Mouse (Mus musculus) kidney, embryonic 14.5 days (tissue): ENCODE data around the gene Cxcl10. TPM values are rescaled to one million over a fixed set of nuclear protein-coding genes. Genes with fewer than 3 reads are reported as not detected.

ENCODE experiments used
- ATAC-seq: fragments of 200-750 bp; cut with Nextera tagmentation; 2 replicates; pipeline ENCODE4 v1.8.0; 2017; ENCODE audit warnings: moderate number of reproducible peaks, mild to moderate bottlenecking, moderate TSS enrichment, moderate library complexity; ENCODE audit not compliant: low FRiP score, low TSS enrichment
- H3K27ac ChIP-seq: fragments of 300-500 bp; sonication (generic); 2 replicates; pipeline ENCODE4 v1.5.1; 2014; ENCODE audit warnings: low read depth, mild to moderate bottlenecking, low read length, moderate library complexity, mixed read lengths
- H3K27me3 ChIP-seq: fragments of 300-500 bp; sonication (generic); 2 replicates; pipeline ENCODE4 v1.6.1; 2014; ENCODE audit warnings: mild to moderate bottlenecking, low read length; ENCODE audit not compliant: control insufficient read depth, insufficient read depth
- H3K36me3 ChIP-seq: fragments of 300-500 bp; sonication (generic); 2 replicates; pipeline ENCODE4 v1.6.1; 2014; ENCODE audit warnings: low read length, mixed read lengths; ENCODE audit not compliant: control insufficient read depth, insufficient read depth
- H3K4me1 ChIP-seq: fragments of 300-500 bp; sonication (generic); 2 replicates; pipeline ENCODE4 v1.6.1; 2014; ENCODE audit warnings: low read length, mixed read lengths; ENCODE audit not compliant: control insufficient read depth, insufficient read depth
- H3K4me2 ChIP-seq: fragments of 300-500 bp; sonication (generic); replicated peaks from 2 replicates; pipeline ENCODE4 v1.6.1; 2014; ENCODE audit warnings: low read depth, mild to moderate bottlenecking, low read length
- H3K4me3 ChIP-seq: fragments of 300-500 bp; sonication (generic); 2 replicates; pipeline ENCODE4 v1.5.1; 2014; ENCODE audit warnings: mild to moderate bottlenecking, low read length
- H3K9ac ChIP-seq: fragments of 300-500 bp; sonication (generic); 2 replicates; pipeline ENCODE4 v1.6.1; 2014; ENCODE audit warnings: low read depth, mild to moderate bottlenecking, low read length, moderate library complexity
- H3K9me3 ChIP-seq: fragments of 300-500 bp; sonication (generic); 2 replicates; pipeline ENCODE4 v1.6.1; 2016; ENCODE audit warnings: low read length; ENCODE audit not compliant: control insufficient read depth
- WGBS: fragments of 180-500 bp; shearing (Covaris S2); extraction: QIAGEN DNeasy Blood & Tissue Kit; methylation state at CpG from one replicate; pipeline ENCODE4 v1.1.7; 2014; 5-methylcytosine and 5-hydroxymethylcytosine counted together
- polyA plus RNA-seq: library from polyadenylated mRNA; unstranded; fragments of >200 nt; fragmentation: Nextera tagmentation; extraction: Ambion mirVana; gene quantifications from 2 replicates; pipeline ENCODE4 v1.2.1, GENCODE M21; 2014

Cxcl10 gene
- polyA plus RNA-seq, 1 experiment from 2014 or later = 0.84 TPM

DNA sequence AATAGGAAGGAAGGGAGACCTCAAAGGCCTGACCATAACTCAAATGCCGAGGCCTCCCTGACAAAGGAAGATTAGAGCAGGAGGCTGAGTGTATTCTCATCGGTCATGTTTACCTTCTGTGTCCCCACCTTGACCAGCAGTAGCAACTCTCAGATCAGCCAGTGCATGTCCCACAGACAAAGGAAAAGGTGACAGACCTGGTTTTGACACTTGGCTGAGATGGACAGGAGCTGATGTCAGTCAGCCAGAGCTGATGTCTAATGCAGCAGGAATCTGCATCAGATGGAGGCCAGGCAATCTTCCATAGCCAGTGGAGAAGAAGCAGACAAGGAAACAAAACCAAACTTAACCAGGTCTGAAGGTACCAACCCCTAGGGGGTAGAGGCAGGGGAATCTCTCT is 23.9 kb upstream of the Cxcl10 start:
- Histone ChIP-seq H3K27me3 (no peaks in the 10 kb centered on the region), H3K27ac (no peak overlapping the region), H3K4me2 (no peak overlapping the region), H3K4me1 (no peaks in the 10 kb centered on the region), H3K9me3 (no peaks in the 10 kb centered on the region), H3K36me3 (no peaks in the 10 kb centered on the region), H3K4me3 (no peak overlapping the region), H3K9ac (no peak overlapping the region)
- WGBS = 41% methylated on average over 2 of the region's 2 CpGs
- no peak for ATAC-seq

- Histone ChIP-seq H3K27ac (no peak overlapping the region), H3K36me3 (no peaks in the 10 kb centered on the region), H3K9me3 (no peaks in the 10 kb centered on the region), H3K4me3 (no peak overlapping the region), H3K4me2 (no peak overlapping the region), H3K4me1 (no peaks in the 10 kb centered on the region), H3K27me3 (no peaks in the 10 kb centered on the region), H3K9ac (no peak overlapping the region)
- ATAC-seq = no peak
- 78% methylated on average over 14 of the region's 14 CpGs for WGBS
Observed at GRCm38 (mm10) chr5:92371361-92371976, 22.8 kb upstream of the Cxcl10 start.

- Histone ChIP-seq H3K4me1 (no peaks in the 10 kb centered on the region), H3K36me3 (no peaks in the 10 kb centered on the region), H3K4me3 (no peak overlapping the region), H3K9ac (no peak overlapping the region), H3K27me3 (no peaks in the 10 kb centered on the region), H3K4me2 (no peak overlapping the region), H3K9me3 (no peaks in the 10 kb centered on the region), H3K27ac (no peak overlapping the region)
- WGBS = 76% methylated on average over 6 of the region's 6 CpGs
- ATAC-seq = no peak
Observed at GRCm38 (mm10) chr5:92370891-92371290, 22.2 kb upstream of the Cxcl10 start.

DNA sequence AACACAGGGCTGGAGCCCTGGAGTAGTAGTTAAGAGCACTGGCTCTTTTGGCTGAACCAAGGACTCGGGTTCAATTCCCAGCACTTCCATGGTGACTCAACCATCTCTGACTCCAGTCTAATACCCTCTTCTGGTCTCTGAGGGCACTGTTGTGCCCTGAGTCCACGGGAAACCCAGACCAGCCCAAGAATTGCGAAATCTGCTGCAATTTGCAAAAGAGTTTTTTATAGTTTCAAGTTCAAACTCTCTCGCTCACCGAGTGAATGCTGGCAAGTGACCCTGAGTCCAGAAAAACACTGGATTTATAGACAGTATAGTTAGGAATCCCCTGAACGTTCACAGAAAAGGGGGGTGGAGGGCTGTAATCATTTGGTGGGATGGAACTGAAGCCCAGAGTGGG is 21.7 kb upstream of the Cxcl10 start:
- Histone ChIP-seq H3K4me1 (no peaks in the 10 kb centered on the region), H3K27ac (no peak overlapping the region), H3K4me3 (no peak overlapping the region), H3K9ac (no peak overlapping the region), H3K9me3 (no peaks in the 10 kb centered on the region), H3K36me3 (no peaks in the 10 kb centered on the region), H3K4me2 (no peak overlapping the region), H3K27me3 (no peaks in the 10 kb centered on the region)
- 79% methylated on average over 6 of the region's 6 CpGs for WGBS
- no peak for ATAC-seq

DNA sequence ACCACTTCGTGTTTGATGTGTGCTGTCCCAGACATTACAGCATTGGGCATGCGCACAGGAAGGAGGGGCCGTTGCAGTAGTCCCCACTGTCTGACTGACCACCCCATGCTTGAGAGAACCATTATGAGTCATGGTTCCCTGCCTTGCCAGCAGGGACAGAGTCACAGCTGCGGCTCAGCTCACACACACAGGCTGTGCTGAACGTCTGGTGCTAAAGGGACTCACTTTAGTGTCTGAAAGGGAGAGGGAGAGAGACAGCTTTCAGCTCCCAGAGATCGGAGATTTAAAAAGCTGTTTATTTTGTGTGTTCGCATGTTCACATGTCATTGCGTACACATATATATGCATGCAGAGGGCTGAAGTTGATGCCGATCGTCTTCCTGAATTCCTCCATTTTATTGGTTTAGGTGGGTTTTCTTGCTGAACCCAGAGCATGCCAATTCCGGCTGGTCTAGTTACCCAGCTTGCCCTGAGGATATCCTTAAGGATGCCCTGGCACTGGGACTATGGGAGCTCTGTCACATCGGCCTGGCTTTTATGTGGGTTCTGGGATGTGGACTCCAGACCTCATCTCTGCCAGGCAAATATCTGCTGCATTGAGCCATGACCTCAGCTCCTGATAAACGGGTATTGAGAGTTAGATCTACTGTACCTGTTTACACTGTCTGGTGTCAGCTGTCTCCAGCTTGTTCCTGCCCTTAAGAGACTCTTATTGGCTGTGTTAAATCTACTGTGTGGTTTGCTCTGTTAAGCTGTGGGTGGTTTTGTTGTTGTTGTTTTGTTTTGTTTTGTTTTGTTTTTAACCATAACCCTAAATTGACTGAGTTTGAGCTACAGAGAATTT is 20.7 kb upstream of the Cxcl10 start:
- Histone ChIP-seq H3K27me3 (no peaks in the 10 kb centered on the region), H3K4me2 (no peak overlapping the region), H3K4me1 (no peaks in the 10 kb centered on the region), H3K4me3 (no peak overlapping the region), H3K9ac (no peak overlapping the region), H3K9me3 (no peaks in the 10 kb centered on the region), H3K36me3 (no peaks in the 10 kb centered on the region), H3K27ac (no peak overlapping the region)
- 69% methylated on average over 13 of the region's 13 CpGs for WGBS
- peak; percentile 66; the same call in 1 of the 2 replicates for ATAC-seq

- no peak overlapping the region for H3K4me2 ChIP-seq
- WGBS = 73% methylated on average over 10 of the region's 10 CpGs
- no peaks in the 10 kb centered on the region for H3K36me3 ChIP-seq
- no peak overlapping the region for H3K27ac ChIP-seq
- ATAC-seq = no peak
- no peaks in the 10 kb centered on the region for H3K9me3 ChIP-seq
- no peak overlapping the region for H3K9ac ChIP-seq
- H3K4me1 ChIP-seq = no peaks in the 10 kb centered on the region
- H3K27me3 ChIP-seq = no peaks in the 10 kb centered on the region
- H3K4me3 ChIP-seq = no peak overlapping the region
Observed at GRCm38 (mm10) chr5:92368392-92368791, 19.7 kb upstream of the Cxcl10 start.

DNA sequence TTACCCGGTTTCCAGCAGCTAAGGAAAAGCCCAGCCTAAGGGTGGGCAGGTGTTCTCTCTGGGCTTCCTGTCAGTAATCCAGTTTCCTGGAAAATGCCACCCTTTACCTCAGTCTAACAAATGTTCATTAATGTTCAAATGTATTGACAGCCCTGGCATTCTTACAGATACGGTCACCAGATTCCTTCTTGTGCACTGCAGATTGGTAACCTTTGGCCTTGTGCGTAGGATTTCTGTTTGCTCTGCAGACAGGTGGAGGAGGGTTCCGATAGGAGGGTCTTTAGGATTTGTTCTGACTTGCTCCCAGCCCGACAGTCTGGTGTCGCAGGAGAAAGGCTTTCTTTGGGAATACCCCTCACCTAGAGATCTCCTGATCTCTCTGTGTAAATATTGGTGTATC is 17.9 kb upstream of the Cxcl10 start:
- WGBS = 39% methylated on average over 6 of the region's 6 CpGs
- no peak overlapping the region for H3K4me3 ChIP-seq
- no peaks in the 10 kb centered on the region for H3K36me3 ChIP-seq
- H3K4me1 ChIP-seq = no peaks in the 10 kb centered on the region
- no peaks in the 10 kb centered on the region for H3K27me3 ChIP-seq
- no peak for ATAC-seq
- no peak overlapping the region for H3K27ac ChIP-seq
- no peaks in the 10 kb centered on the region for H3K9me3 ChIP-seq
- no peak overlapping the region for H3K4me2 ChIP-seq
- H3K9ac ChIP-seq = no peak overlapping the region

DNA sequence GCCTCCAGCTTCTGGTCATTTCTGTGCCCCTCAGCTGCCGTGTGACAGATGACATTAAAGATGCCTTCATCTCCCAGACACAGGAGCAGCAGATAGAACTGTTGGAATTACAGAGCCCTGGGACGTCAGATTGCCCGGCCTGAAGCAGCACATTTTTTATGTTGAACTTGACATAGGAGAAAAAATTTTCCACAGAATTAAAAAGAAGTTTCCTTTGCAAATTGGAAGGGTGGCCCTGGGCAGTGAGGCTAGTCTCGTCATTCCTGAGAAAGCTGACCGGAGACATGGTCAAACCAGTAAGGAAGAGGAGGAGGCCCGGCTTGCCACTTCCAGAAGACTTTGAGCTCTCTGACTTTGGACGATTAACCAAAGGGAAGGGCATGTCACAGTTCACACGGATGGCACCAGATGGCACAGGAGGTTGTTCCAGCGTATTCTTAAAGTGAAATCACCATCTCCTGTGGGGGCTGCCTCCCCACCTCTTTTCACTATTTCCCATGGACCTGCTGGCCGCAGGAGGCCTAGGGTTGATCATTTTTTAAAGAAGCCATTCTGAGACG is 16.5 kb upstream of the Cxcl10 start:
- no peaks in the 10 kb centered on the region for H3K27me3 ChIP-seq
- no peak for ATAC-seq
- no peaks in the 10 kb centered on the region for H3K4me1 ChIP-seq
- H3K9ac ChIP-seq = no peak overlapping the region
- H3K27ac ChIP-seq = no peak overlapping the region
- no peaks in the 10 kb centered on the region for H3K9me3 ChIP-seq
- no peaks in the 10 kb centered on the region for H3K36me3 ChIP-seq
- no peak overlapping the region for H3K4me3 ChIP-seq
- H3K4me2 ChIP-seq = no peak overlapping the region
- WGBS = 79% methylated on average over 11 of the region's 11 CpGs

DNA sequence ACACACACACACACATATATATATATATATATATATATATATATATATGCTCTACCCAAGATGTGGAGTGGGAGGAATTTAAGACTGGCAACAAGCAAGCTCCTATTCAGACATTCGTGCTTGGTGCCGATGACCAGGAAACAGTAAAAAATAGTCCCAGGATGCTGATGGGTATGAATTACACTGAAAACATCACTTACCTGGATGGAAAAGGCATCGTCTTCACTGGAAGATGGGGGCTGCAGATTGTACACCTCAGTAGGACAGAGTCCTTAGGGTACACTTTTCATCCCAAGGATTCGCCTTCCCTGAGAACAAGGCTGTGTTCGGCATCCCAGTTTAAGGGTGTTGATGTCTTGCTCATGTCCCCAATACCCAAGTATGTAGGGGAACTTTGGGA is 15.3 kb upstream of the Cxcl10 start:
- no peak overlapping the region for H3K4me2 ChIP-seq
- no peaks in the 10 kb centered on the region for H3K36me3 ChIP-seq
- H3K4me3 ChIP-seq = no peak overlapping the region
- no peaks in the 10 kb centered on the region for H3K9me3 ChIP-seq
- H3K27ac ChIP-seq = no peak overlapping the region
- no peaks in the 10 kb centered on the region for H3K4me1 ChIP-seq
- H3K27me3 ChIP-seq = no peaks in the 10 kb centered on the region
- H3K9ac ChIP-seq = no peak overlapping the region
- no peak for ATAC-seq
- 91% methylated on average over 5 of the region's 5 CpGs for WGBS
